Mouse (Mus musculus) forebrain, postnatal 0 days (tissue): ENCODE data around the gene Gnpnat1. TPM values are rescaled to one million over a fixed set of nuclear protein-coding genes. Genes with fewer than 3 reads are reported as not detected.
A peak's percentile ranks its signal among the peaks of the same experiment; 100 is the strongest.

ENCODE experiments used
- ATAC-seq: fragments of 200-750 bp; cut with Nextera tagmentation; 2 replicates; pipeline ENCODE4 v1.8.0; 2017; ENCODE audit warnings: mild to moderate bottlenecking, moderate library complexity
- DNase-seq: peaks from one replicate; pipeline ENCODE4 v3.0.0-alpha.2; 2015
- H3K27ac ChIP-seq: fragments of 300-500 bp; sonication (generic); 2 replicates; pipeline ENCODE4 v1.5.1; 2014; ENCODE audit warnings: low read depth, mild to moderate bottlenecking, antibody characterized with exemption, low read length, moderate library complexity, mixed read lengths
- H3K27me3 ChIP-seq: fragments of 300-500 bp; sonication (generic); 2 replicates; pipeline ENCODE4 v1.6.1; 2014; ENCODE audit warnings: mild to moderate bottlenecking, low read length, mixed read lengths; ENCODE audit not compliant: insufficient read depth
- H3K36me3 ChIP-seq: fragments of 300-500 bp; sonication (generic); 2 replicates; pipeline ENCODE4 v1.6.1; 2014; ENCODE audit warnings: mild to moderate bottlenecking, moderate library complexity; ENCODE audit not compliant: insufficient read depth
- H3K4me1 ChIP-seq: fragments of 300-500 bp; sonication (generic); 2 replicates; pipeline ENCODE4 v1.6.1; 2014; ENCODE audit warnings: antibody characterized with exemption; ENCODE audit not compliant: insufficient read depth
- H3K4me2 ChIP-seq: fragments of 300-500 bp; sonication (generic); 2 replicates; pipeline ENCODE4 v1.6.1; 2014; ENCODE audit warnings: low read depth, mild to moderate bottlenecking, moderate library complexity
- H3K4me3 ChIP-seq: fragments of 300-500 bp; sonication (generic); 2 replicates; pipeline ENCODE4 v1.5.1; 2014; ENCODE audit warnings: low read depth, low read length, mixed read lengths
- H3K9ac ChIP-seq: fragments of 300-500 bp; sonication (generic); 2 replicates; pipeline ENCODE4 v1.6.1; 2014; ENCODE audit warnings: mild to moderate bottlenecking
- H3K9me3 ChIP-seq: fragments of 300-500 bp; sonication (generic); 2 replicates; pipeline ENCODE4 v1.6.1; 2016; ENCODE audit warnings: low read length
- CTCF ChIP-seq: sonication (generic); IDR thresholded peaks from 2 replicates; pipeline ENCODE4 v1.5.1; 2016; ENCODE audit warnings: antibody characterized with exemption, control low read depth, low read depth
- WGBS: fragments of 180-500 bp; shearing (Covaris S2); extraction: QIAGEN DNeasy Blood & Tissue Kit; methylation state at CpG from one replicate; pipeline ENCODE4 v1.1.7; 2014; 5-methylcytosine and 5-hydroxymethylcytosine counted together
- polyA plus RNA-seq: library from polyadenylated mRNA; unstranded; fragments of >200 nt; fragmentation: Nextera tagmentation; extraction: Ambion mirVana; gene quantifications from 2 replicates; pipeline ENCODE4 v1.2.1, GENCODE M21; 2015
- total RNA-seq: library from RNA; depleted of rRNA; stranded (reverse); fragments of >200 nt; gene quantifications from 2 replicates; pipeline ENCODE4 v1.2.3, GENCODE M21; 2014

The Gnpnat1 gene
- total and polyA plus RNA-seq, 2 experiments from 2014 or later: 19.2 to 31.1 TPM

- H3K9me3 ChIP-seq: no peaks in the 10 kb centered on the region
Observed at GRCm38 (mm10) chr14:45403651-45404050, 1.1 kb downstream of the Gnpnat1 start.

DNA sequence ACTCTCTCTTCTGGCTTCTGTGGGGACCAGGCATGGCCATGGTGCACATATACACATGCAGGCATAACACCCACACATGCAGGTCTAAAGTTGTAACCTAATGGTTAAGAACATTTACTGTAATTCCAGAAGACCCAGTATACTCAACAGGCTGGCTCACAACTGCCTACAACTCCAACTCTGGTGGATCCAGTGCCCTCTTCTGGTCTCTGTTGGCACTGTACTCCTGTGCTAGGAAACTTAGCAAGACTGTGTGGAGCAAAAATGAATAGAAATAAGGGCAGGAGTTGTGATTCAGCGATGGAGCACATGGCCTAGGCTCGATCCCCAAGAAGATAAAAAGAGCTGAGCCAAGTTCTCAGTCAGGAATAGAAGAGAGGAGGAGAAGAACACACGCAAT, 4.9 kb downstream of the Gnpnat1 start:
- Histone ChIP-seq H3K4me3 (no peak overlapping the region), H3K27me3 (no peaks in the 10 kb centered on the region), H3K9ac (no peak overlapping the region), H3K4me2 (no peak overlapping the region), H3K36me3 (no peaks in the 10 kb centered on the region), H3K4me1 (no peaks in the 10 kb centered on the region), H3K27ac (no peak overlapping the region), H3K9me3 (no peaks in the 10 kb centered on the region)
- 77% methylated on average over 3 of the region's 3 CpGs for WGBS
- DNase-seq: no peak
- ATAC-seq: no peak
- TF ChIP-seq CTCF: peak; percentile 31; the same call in 1 of the 2 replicates

More at GRCm38 (mm10) chr14:45403651-45404050, 1.1 kb downstream of the Gnpnat1 start:
- no peak for TF ChIP-seq CTCF
- Histone ChIP-seq H3K4me1 (no peaks in the 10 kb centered on the region), H3K4me3 (no peak overlapping the region), H3K9ac (no peak overlapping the region), H3K4me2 (no peak overlapping the region), H3K27me3 (no peaks in the 10 kb centered on the region), H3K36me3 (no peaks in the 10 kb centered on the region), H3K27ac (no peak overlapping the region)
- DNase-seq: no peak
- 72% methylated on average over 7 of the region's 7 CpGs for WGBS
- ATAC-seq: no peak

- H3K4me3 ChIP-seq: peak overlapping the region; percentile 74
- TF ChIP-seq CTCF: no peak
- peaks cover 10% of the 10 kb centered on the region for H3K4me1 ChIP-seq
- H3K27me3 ChIP-seq: no peaks in the 10 kb centered on the region
- peak overlapping the region; percentile 87 for H3K4me2 ChIP-seq
- no peaks in the 10 kb centered on the region for H3K9me3 ChIP-seq
- peak overlapping the region; percentile 81 for H3K27ac ChIP-seq
- ATAC-seq (peak; percentile 45), DNase-seq (no peak)
- 14% methylated on average over 3 of the region's 3 CpGs for WGBS
- peak overlapping the region; percentile 90 for H3K9ac ChIP-seq
- no peaks in the 10 kb centered on the region for H3K36me3 ChIP-seq
Observed at GRCm38 (mm10) chr14:45389194-45389593, 15.5 kb downstream of the Gnpnat1 start.

DNA sequence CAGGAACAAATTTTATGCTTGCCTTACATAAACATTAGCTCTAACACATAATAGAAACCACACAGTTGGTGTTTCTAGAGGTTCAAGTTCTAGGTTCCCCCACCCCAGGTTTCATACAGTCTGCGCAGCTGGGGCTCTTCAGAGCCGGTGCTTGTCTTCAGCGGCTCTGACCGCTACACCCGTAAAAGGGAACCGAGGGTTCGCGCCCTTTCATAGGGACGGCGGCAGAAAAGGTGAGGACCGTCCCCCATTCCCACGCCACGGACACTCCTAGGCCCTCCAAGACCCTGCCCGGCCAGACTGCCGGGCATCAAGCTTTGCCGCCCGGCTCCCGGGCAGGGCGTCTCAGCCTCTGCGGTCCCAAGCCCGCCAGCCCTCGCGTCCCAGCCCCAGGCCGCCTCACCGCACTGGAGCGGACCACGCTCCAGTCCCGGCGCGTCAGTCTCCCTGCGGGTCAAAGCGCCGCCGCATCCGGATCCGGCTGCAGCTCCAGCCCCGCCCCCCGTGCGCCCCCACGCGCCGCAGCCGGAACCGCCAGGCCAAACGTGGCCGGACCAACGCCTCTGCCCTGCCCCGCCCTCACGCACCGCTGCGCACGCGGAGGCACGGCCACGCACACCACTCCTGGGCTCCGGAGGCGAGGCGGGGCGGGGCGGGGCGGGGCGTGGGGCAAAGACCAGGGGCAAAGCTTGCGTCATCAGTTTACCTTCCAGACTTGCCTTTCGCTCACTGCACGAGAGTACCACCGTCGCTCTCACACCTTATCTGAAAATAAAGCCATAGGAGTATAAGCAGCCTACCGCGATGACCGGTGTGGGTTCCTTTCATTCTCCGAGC, 16.1 kb downstream of the Gnpnat1 start:
- WGBS: 5% methylated on average over 68 of the region's 71 CpGs
- H3K4me3 ChIP-seq: peak overlapping the region; percentile 74
- no peaks in the 10 kb centered on the region for H3K27me3 ChIP-seq
- H3K4me1 ChIP-seq: peaks cover 10% of the 10 kb centered on the region
- TF ChIP-seq CTCF: peak; percentile 44
- peak; percentile 94 for ATAC-seq
- H3K4me2 ChIP-seq: peak overlapping the region; percentile 87
- no peaks in the 10 kb centered on the region for H3K9me3 ChIP-seq
- peak; percentile 83 for DNase-seq
- no peaks in the 10 kb centered on the region for H3K36me3 ChIP-seq
- H3K27ac ChIP-seq: peak overlapping the region; percentile 81
- peak overlapping the region; percentile 90 for H3K9ac ChIP-seq

DNA sequence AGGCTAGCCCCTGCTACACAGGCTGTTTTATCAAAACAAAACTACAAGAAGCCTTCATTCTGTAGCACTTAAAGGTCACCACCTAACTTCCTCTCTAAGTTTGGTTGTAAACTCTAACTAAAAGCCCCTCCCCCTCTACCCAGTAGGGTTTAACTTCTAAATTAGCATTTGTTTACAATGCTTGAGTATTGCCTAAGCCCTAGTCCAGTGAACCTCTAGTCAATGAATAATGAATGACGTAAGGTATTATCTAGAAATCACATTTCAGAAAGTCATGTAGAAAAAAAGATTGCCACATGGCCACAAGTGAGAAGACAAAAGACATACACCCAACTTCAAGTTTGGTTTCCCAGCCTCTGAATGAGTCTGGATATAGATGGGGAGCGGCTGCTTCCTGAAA, 17.2 kb downstream of the Gnpnat1 start:
- no peak for TF ChIP-seq CTCF
- ATAC-seq: no peak
- Histone ChIP-seq H3K4me1 (peaks cover 10% of the 10 kb centered on the region), H3K4me3 (peak overlapping the region; percentile 74; the same call in 1 of the 2 replicates), H3K9ac (no peak overlapping the region), H3K27me3 (no peaks in the 10 kb centered on the region), H3K36me3 (no peaks in the 10 kb centered on the region), H3K4me2 (peak overlapping the region; percentile 87), H3K9me3 (no peaks in the 10 kb centered on the region), H3K27ac (no peak overlapping the region)
- no peak for DNase-seq
- WGBS: 22% methylated on average over 2 of the region's 2 CpGs

- no peak for ATAC-seq
- Histone ChIP-seq H3K9ac (no peak overlapping the region), H3K27me3 (no peaks in the 10 kb centered on the region), H3K4me1 (peaks cover 10% of the 10 kb centered on the region), H3K4me3 (no peak overlapping the region), H3K36me3 (no peaks in the 10 kb centered on the region; the same call in 1 of the 2 replicates), H3K27ac (no peak overlapping the region), H3K9me3 (no peaks in the 10 kb centered on the region), H3K4me2 (no peak overlapping the region)
- no peak for TF ChIP-seq CTCF
- DNase-seq: no peak
- WGBS: 93% methylated on average over 2 of the region's 2 CpGs
Observed at GRCm38 (mm10) chr14:45385596-45385995, 19.1 kb downstream of the Gnpnat1 start.

DNA sequence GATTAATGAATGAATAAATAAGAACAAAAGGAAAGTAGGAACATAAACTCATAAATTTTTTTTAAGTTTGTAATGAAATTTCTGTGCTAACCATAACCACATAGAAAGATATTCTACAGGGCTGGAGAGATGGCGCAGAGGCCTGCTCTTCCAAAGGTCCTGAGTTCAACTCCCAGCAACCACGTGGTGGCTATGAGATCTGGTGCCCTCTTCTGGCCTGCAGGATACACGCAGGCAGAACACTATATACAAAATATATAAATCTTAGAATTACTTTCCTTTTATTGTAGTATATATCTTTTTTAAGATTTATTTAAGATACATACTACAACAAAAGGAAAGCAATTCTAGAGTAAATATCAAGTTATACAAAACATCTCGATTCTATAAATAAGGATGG, 21.8 kb downstream of the Gnpnat1 start:
- peak; percentile 25; the same call in 1 of the 2 replicates for TF ChIP-seq CTCF
- ATAC-seq (no peak), DNase-seq (no peak)
- WGBS: 83% methylated on average over 4 of the region's 4 CpGs
- Histone ChIP-seq H3K27me3 (no peaks in the 10 kb centered on the region), H3K4me2 (no peak overlapping the region), H3K36me3 (peaks cover 15% of the 10 kb centered on the region), H3K9ac (no peak overlapping the region), H3K9me3 (no peaks in the 10 kb centered on the region), H3K27ac (no peak overlapping the region), H3K4me3 (no peak overlapping the region), H3K4me1 (peaks cover 5% of the 10 kb centered on the region)
